21 mouse cellular contexts compared by ENCODE assay signal in genomic region chr10:122768204-122768892, GRCm38 (mm10).
DNase-seq lines count a peak whose midpoint lies in the region; ATAC-seq lines count a peak whose summit lies in the region.
"Had no signal": no experiment of that assay in that cellular context is flagged by ENCODE, and none has a peak within 500 bp of the region (broad histone marks: within the 10 kb centered on the region; RNA-seq: fewer than 3 reads in every experiment).

No protein-coding gene starts in this region.

- DNase-seq in adrenal gland, postnatal 14 days, result peak; percentile 58
- no peak for DNase-seq in adrenal gland, adult 18-20 months (ENCODE audit: low spot score in 2 of 2)
- no peak for DNase-seq in heart, adult 8-10 months (ENCODE audit: low spot score)
- DNase-seq in neural tube, embryonic 10.5 days (ENCODE audit: extremely low spot score, low spot score), result no peak
- no peak for DNase-seq in right cerebral cortex, postnatal 4 days
- DNase-seq: cerebellum, adult 8-10 months; gastrocnemius, postnatal 36 days; heart, postnatal 14 days; liver, embryonic 13.5 days; lung, embryonic 14.5 days; thymus, postnatal 25 days had no signal

- peak overlapping the region in 1 of 2 experiments; percentile 19; a peak in 1 of 4 replicates for H3K27ac ChIP-seq in heart, embryonic 14.5 days (replicated peaks in 1 of 2; ENCODE audit: control insufficient read depth in 1 of 2, insufficient read depth in 1 of 2, low read depth in 2 of 2, low read length in 2 of 2)
- H3K27ac ChIP-seq in neural tube, embryonic 14.5 days (ENCODE audit: low read depth, low read length), result no peak overlapping the region
- H3K27ac ChIP-seq: embryonic facial prominence, embryonic 10.5 days; hindbrain, embryonic 14.5 days; liver, embryonic 13.5 days; macrophage; neural tube, embryonic 12.5 days had no signal

- peaks cover 13 to 43% of the 10 kb centered on the region in 2 experiments for H3K4me1 ChIP-seq in heart, embryonic 14.5 days (ENCODE audit: control insufficient read depth in 2 of 2, insufficient read depth in 2 of 2, low read length in 2 of 2)
- peaks cover 5% of the 10 kb centered on the region; the same call in 1 of the 2 replicates for H3K4me1 ChIP-seq in neural tube, embryonic 14.5 days (ENCODE audit: control insufficient read depth, insufficient read depth, low read length)
- H3K4me1 ChIP-seq: liver, embryonic 13.5 days had no signal

- H3K27me3 ChIP-seq in heart, embryonic 14.5 days (ENCODE audit: control insufficient read depth, insufficient read depth, low read length), result no peaks in the 10 kb centered on the region
- no peaks in the 10 kb centered on the region for H3K27me3 ChIP-seq in neural tube, embryonic 14.5 days (ENCODE audit: control insufficient read depth, insufficient read depth, low read length)
- H3K27me3 ChIP-seq: liver, embryonic 13.5 days; neural tube, embryonic 12.5 days had no signal

- WGBS in heart, embryonic 14.5 days, result 53% methylated on average over 13 of the region's 13 CpGs
- 60% methylated on average over 13 of the region's 13 CpGs for WGBS in neural tube, embryonic 14.5 days

- no peak for ATAC-seq in heart, embryonic 14.5 days (ENCODE audit: insufficient number of reproducible peaks, insufficient read depth, low FRiP score, low read depth)
- 0 out of 2 replicates have a peak, but pooled peaks have one; percentile 28 for ATAC-seq in neural tube, embryonic 14.5 days (ENCODE audit: low read depth)
- ATAC-seq: activated CD4-positive, CD25-positive, alpha-beta regulatory T cell, adult 4 months; forebrain, embryonic 14.5 days had no signal

- H3K9ac ChIP-seq in heart, embryonic 14.5 days (ENCODE audit: low read length), result peak overlapping the region; percentile 41; the same call in 1 of the 2 replicates
- no peak overlapping the region for H3K9ac ChIP-seq in neural tube, embryonic 14.5 days (replicated peaks; ENCODE audit: low read depth, low read length)
- H3K9ac ChIP-seq: hindbrain, embryonic 14.5 days; liver, embryonic 13.5 days; lung, embryonic 14.5 days; neural tube, embryonic 12.5 days had no signal

- no peaks in the 10 kb centered on the region for H3K36me3 ChIP-seq in heart, embryonic 14.5 days (ENCODE audit: control insufficient read depth, insufficient read depth, low read length)
- no peaks in the 10 kb centered on the region for H3K36me3 ChIP-seq in neural tube, embryonic 14.5 days (ENCODE audit: control insufficient read depth, insufficient read depth, low read length)
- H3K36me3 ChIP-seq: embryonic facial prominence, embryonic 10.5 days; G1E; liver, embryonic 13.5 days; neural tube, embryonic 12.5 days had no signal

- H3K4me2 ChIP-seq in heart, embryonic 14.5 days (ENCODE audit: low read length), result no peak overlapping the region
- H3K4me2 ChIP-seq in neural tube, embryonic 14.5 days (ENCODE audit: low read depth, low read length), result no peak overlapping the region
- H3K4me2 ChIP-seq: hindbrain, embryonic 14.5 days; liver, embryonic 13.5 days; lung, embryonic 14.5 days; midbrain, embryonic 11.5 days; neural tube, embryonic 12.5 days had no signal

- H3K4me3 ChIP-seq in heart, embryonic 14.5 days (ENCODE audit: control insufficient read depth in 1 of 2, insufficient read depth in 1 of 2, low read depth in 1 of 2, low read length in 2 of 2), result no peak overlapping the region
- no peak overlapping the region for H3K4me3 ChIP-seq in neural tube, embryonic 14.5 days (ENCODE audit: low read depth, low read length)
- H3K4me3 ChIP-seq: embryonic facial prominence, embryonic 10.5 days; liver, embryonic 13.5 days; neural tube, embryonic 12.5 days had no signal

- 0 out of 2 replicates have a peak, but pooled peaks cover 3% of the 10 kb centered on the region for H3K9me3 ChIP-seq in heart, embryonic 14.5 days (ENCODE audit: control insufficient read depth, low read length)
- no peaks in the 10 kb centered on the region for H3K9me3 ChIP-seq in neural tube, embryonic 14.5 days (ENCODE audit: control insufficient read depth, low read length)
- H3K9me3 ChIP-seq: embryonic facial prominence, embryonic 10.5 days; liver, embryonic 13.5 days; neural tube, embryonic 12.5 days had no signal
